27 mouse cellular contexts compared by ENCODE assay signal in genomic region chr8:49106531-49106930, GRCm38 (mm10).
"Had no signal": no experiment of that assay in that cellular context is flagged by ENCODE, and none has a peak within 500 bp of the region (broad histone marks: within the 10 kb centered on the region; RNA-seq: fewer than 3 reads in every experiment).

No protein-coding gene starts in this region.

- DNase-seq: gastrocnemius, postnatal 14 days; gastrocnemius, postnatal 36 days; heart, adult 11 months; heart, adult 2 months; heart, postnatal 14 days; heart, postnatal 36 days; kidney, adult 11 months; kidney, adult 2 months; kidney, adult 9 months; kidney, postnatal 10 days; kidney, postnatal 36 days; layer of hippocampus, adult 9-11 months; layer of hippocampus, postnatal 36 days; left cerebral cortex, postnatal 4 days; liver; liver, embryonic 13.5 days had no signal

- H3K4me2 ChIP-seq: heart, embryonic 11.5 days; heart, embryonic 13.5 days; heart, embryonic 15.5 days; hindbrain, embryonic 13.5 days; hindbrain, embryonic 15.5 days; kidney, embryonic 15.5 days; limb, embryonic 12.5 days; liver, embryonic 11.5 days; liver, embryonic 13.5 days; liver, embryonic 15.5 days had no signal

- H3K9ac ChIP-seq: heart, embryonic 13.5 days; heart, embryonic 15.5 days; hindbrain, embryonic 13.5 days; hindbrain, embryonic 15.5 days; kidney, embryonic 15.5 days; limb, embryonic 12.5 days; liver, embryonic 13.5 days; liver, embryonic 15.5 days had no signal

- H3K36me3 ChIP-seq: heart, embryonic 13.5 days; heart, embryonic 15.5 days; hindbrain, embryonic 13.5 days; hindbrain, embryonic 15.5 days; kidney, embryonic 15.5 days; limb, embryonic 12.5 days; liver, embryonic 13.5 days; liver, embryonic 15.5 days had no signal

- H3K9me3 ChIP-seq: heart, embryonic 13.5 days; heart, embryonic 15.5 days; hindbrain, embryonic 13.5 days; hindbrain, embryonic 15.5 days; kidney, embryonic 15.5 days; limb, embryonic 12.5 days; liver, embryonic 15.5 days had no signal

- H3K4me3 ChIP-seq: heart, adult 2 months; heart, embryonic 13.5 days; heart, embryonic 15.5 days; hindbrain, embryonic 13.5 days; hindbrain, embryonic 15.5 days; kidney, embryonic 15.5 days; limb, embryonic 12.5 days; liver, embryonic 13.5 days; liver, embryonic 15.5 days had no signal

- H3K27ac ChIP-seq: heart, adult 2 months; heart, embryonic 13.5 days; heart, embryonic 15.5 days; hindbrain, embryonic 13.5 days; hindbrain, embryonic 15.5 days; hindbrain, postnatal 0 days; kidney, embryonic 15.5 days; limb, embryonic 12.5 days; liver, embryonic 13.5 days; liver, embryonic 15.5 days had no signal

- H3K27me3 ChIP-seq: heart, embryonic 13.5 days; heart, embryonic 15.5 days; hindbrain, embryonic 13.5 days; hindbrain, embryonic 15.5 days; kidney, embryonic 15.5 days; limb, embryonic 12.5 days; liver, embryonic 13.5 days; liver, embryonic 15.5 days had no signal

- ATAC-seq: hindbrain, postnatal 0 days; intestine, embryonic 16.5 days had no signal

- H3K4me1 ChIP-seq: heart, embryonic 13.5 days; heart, embryonic 15.5 days; hindbrain, embryonic 15.5 days; kidney, embryonic 15.5 days; liver, embryonic 13.5 days; liver, embryonic 15.5 days had no signal
